Mouse (Mus musculus) adrenal gland, postnatal 14 days (tissue): ENCODE data around the gene Hist1h4h. TPM values are rescaled to one million over a fixed set of nuclear protein-coding genes. Genes with fewer than 3 reads are reported as not detected.
"Not testable (repeated sequence)": the region's sequence is repeated elsewhere in the genome, so short reads cannot be mapped to it uniquely, and the experiment has no call there.

ENCODE experiments used
- DNase-seq: peaks from one replicate; pipeline ENCODE4 v3.0.0; 2021; ENCODE audit warnings: mixed read lengths
- microRNA-seq, 2 experiments: library from miRNA; unstranded; fragments of <30 nt; microRNA quantifications; one replicate each; pipeline ENCODE4 v1.2.0; 2021
- total RNA-seq: library from RNA; stranded (reverse); gene quantifications from 2 replicates; pipeline ENCODE4 v1.2.3, GENCODE M21; 2021

The Hist1h4h gene
- total RNA-seq, 1 experiment from 2014 or later, result 771 TPM

DNA sequence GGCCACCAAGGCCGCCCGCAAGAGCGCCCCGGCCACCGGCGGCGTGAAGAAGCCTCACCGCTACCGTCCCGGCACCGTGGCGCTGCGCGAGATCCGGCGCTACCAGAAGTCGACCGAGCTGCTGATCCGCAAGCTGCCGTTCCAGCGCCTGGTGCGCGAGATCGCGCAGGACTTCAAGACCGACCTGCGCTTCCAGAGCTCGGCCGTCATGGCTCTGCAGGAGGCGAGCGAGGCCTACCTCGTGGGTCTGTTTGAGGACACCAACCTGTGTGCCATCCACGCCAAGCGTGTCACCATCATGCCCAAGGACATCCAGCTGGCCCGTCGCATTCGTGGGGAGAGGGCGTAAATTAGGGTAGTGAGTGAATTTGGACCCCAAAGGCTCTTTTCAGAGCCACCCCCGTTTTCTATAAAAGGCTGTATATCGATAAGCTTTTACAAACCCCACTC lies 45.0 kb downstream of the Hist1h4h start:
- DNase-seq, result not testable (repeated sequence)

DNA sequence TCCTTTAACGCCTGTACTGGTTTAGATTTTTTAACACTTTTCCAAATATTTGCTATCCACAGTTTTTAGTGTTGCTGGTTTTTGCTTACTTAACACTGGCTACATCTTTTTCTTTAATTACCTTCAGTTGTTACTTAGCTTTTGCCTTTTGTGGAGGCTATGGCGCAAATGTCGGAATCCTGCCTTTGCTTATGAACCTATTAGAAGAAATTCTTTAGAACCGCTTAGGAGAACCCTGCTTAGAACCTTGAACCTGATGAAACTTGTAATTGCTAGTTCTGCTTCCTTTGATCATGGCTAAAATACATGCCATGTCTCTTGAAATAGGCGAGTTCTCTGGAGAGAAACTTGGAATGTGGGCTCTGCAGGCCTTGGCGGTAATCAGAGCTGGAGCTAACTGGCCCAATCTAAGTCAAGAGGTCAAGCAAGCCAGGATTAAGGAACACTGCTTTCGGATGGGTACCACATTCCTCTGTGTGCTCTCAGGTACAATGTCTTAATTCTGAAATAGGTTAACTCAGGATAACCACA lies 45.6 kb downstream of the Hist1h4h start:
- DNase-seq, result no peak

DNA sequence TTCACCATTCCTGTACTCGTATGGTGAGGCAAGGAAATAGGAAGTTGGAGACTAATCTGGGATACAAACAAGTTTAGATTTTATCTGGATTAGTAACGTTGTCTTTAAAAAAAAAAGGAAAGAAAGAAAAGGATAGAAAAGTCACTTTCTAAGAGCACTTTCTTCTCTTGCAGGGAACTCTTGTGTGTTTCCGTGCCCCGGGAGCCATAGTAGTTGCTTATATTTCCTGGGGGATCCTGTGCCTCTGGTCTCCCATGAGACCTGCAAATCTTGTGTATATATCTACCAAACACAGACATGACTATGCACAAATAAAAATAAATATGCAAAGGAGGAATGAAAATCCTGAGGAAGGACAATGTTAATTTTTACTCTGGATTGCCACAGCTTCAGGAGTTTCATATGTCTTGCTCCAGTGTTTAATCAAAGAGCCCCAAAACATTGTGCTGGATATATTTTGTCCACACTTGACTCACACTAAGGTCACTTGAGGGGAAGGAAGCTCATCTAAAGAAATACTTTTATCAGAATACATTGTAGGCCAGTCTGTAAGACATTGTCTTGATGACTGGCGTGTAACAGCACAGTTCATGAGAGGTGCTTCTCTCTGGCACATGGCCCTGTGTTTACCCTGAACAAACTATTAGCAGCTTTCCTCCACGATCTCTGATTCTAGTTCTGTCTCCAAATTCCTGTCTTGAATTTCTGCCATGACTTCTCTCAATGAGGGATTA lies 46.2 kb downstream of the Hist1h4h start:
- no peak for DNase-seq

DNA sequence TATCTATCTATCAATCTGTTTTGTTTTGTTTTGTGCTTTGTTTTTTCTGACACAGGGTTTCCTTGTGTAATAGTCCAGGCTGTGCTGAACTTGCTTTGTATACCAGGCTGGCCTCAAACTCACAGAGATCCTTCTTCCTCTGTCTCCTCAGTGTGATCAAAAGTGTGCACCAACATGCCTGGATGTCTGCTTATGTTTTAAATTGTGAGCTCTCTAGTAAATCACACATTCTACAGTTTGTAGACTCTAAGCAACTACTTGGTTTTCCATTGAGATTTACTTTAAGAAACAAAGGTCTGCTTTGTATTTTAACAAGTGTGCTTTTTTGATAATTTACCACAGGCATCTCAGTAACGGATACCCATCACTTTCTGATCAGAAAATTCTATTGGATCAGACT lies 47.0 kb downstream of the Hist1h4h start:
- DNase-seq, result no peak

Small RNA genes within 50 kb of the gene (microRNA-seq; reads per million reads assigned to microRNA genes)
- 0 to 0.43 reads per million in 2 experiments for gene Gm44297
- 0 reads per million in 2 experiments for gene Gm44359
- gene Gm44394, result 0 to 0.38 reads per million in 2 experiments
- gene n-TStga1, result 1.3 to 2.3 reads per million in 2 experiments

Other genes starting within 250 kb of the Hist1h4h start
- 20.6 and 26.1 TPM in 2 replicates for gene Zfp322a, start 161.8 kb upstream of the Hist1h4h start, total RNA-seq
- gene Abt1, start 107.2 kb upstream of the Hist1h4h start, total RNA-seq, result 5.9 and 6.3 TPM in 2 replicates
- gene Btn1a1, start 65.1 kb upstream of the Hist1h4h start, total RNA-seq, result 0.19 TPM in 1 of 2 replicates, not detected in the other
- not detected in 2 replicates for gene Btn2a2, start 42.2 kb upstream of the Hist1h4h start, total RNA-seq
- gene Hist1h2af, start 2.9 kb downstream of the Hist1h4h start, total RNA-seq, result 182 and 192 TPM in 2 replicates
- 64.2 and 80.0 TPM in 2 replicates for gene Hist1h3g, start 4.4 kb downstream of the Hist1h4h start, total RNA-seq
- 18.0 and 26.2 TPM in 2 replicates for gene Hist1h2bh, start 12.3 kb downstream of the Hist1h4h start, total RNA-seq
- 72.3 and 84.2 TPM in 2 replicates for gene Hist1h3f, start 13.0 kb downstream of the Hist1h4h start, total RNA-seq
- 307 and 382 TPM in 2 replicates for gene Hist1h4f, start 20.6 kb downstream of the Hist1h4h start, total RNA-seq
- gene Hist1h1d, start 22.2 kb downstream of the Hist1h4h start, total RNA-seq, result 19.2 and 24.2 TPM in 2 replicates
- gene Hist1h3e, start 31.3 kb downstream of the Hist1h4h start, total RNA-seq, result 184 TPM in 2 replicates
- 28.8 and 36.1 TPM in 2 replicates for gene Hist1h2ae, start 40.2 kb downstream of the Hist1h4h start, total RNA-seq
- gene Hist1h2bg, start 40.3 kb downstream of the Hist1h4h start, total RNA-seq, result 288 and 319 TPM in 2 replicates
- 127 and 167 TPM in 2 replicates for gene Hist1h2bf, start 43.1 kb downstream of the Hist1h4h start, total RNA-seq
- gene Hist1h2ad, start 43.3 kb downstream of the Hist1h4h start, total RNA-seq, result 12.6 and 14.1 TPM in 2 replicates
- 27.2 and 39.2 TPM in 2 replicates for gene Hist1h3d, start 44.7 kb downstream of the Hist1h4h start, total RNA-seq
- gene Hist1h4d, start 50.5 kb downstream of the Hist1h4h start, total RNA-seq, result 250 and 265 TPM in 2 replicates
- gene Hist1h2be, start 90.1 kb downstream of the Hist1h4h start, total RNA-seq, result 22.3 and 25.1 TPM in 2 replicates
- gene Hist1h1e, start 91.5 kb downstream of the Hist1h4h start, total RNA-seq, result 139 and 157 TPM in 2 replicates
- gene Hist1h2ac, start 152.9 kb downstream of the Hist1h4h start, total RNA-seq, result 6.6 and 8.0 TPM in 2 replicates
- gene Hist1h2bc, start 153.1 kb downstream of the Hist1h4h start, total RNA-seq, result 84.6 and 133 TPM in 2 replicates
- gene Hist1h1t, start 164.8 kb downstream of the Hist1h4h start, total RNA-seq, result 0.37 and 0.83 TPM in 2 replicates
- 161 and 165 TPM in 2 replicates for gene Hist1h4c, start 167.4 kb downstream of the Hist1h4h start, total RNA-seq
- gene Hfe, start 179.8 kb downstream of the Hist1h4h start, total RNA-seq, result 29.0 and 39.1 TPM in 2 replicates
- gene Hist1h1c, start 207.8 kb downstream of the Hist1h4h start, total RNA-seq, result 300 and 304 TPM in 2 replicates
- gene Hist1h3c, start 214.6 kb downstream of the Hist1h4h start, total RNA-seq, result 82.5 and 109 TPM in 2 replicates
- gene Hist1h2bb, start 215.7 kb downstream of the Hist1h4h start, total RNA-seq, result 125 and 171 TPM in 2 replicates
- gene Hist1h2ab, start 220.1 kb downstream of the Hist1h4h start, total RNA-seq, result 157 and 198 TPM in 2 replicates
- 247 and 351 TPM in 2 replicates for gene Hist1h3b, start 221.2 kb downstream of the Hist1h4h start, total RNA-seq
- gene Hist1h4b, start 226.0 kb downstream of the Hist1h4h start, total RNA-seq, result 217 and 308 TPM in 2 replicates
- 164 and 198 TPM in 2 replicates for gene Hist1h4a, start 230.2 kb downstream of the Hist1h4h start, total RNA-seq
- gene Hist1h3a, start 231.3 kb downstream of the Hist1h4h start, total RNA-seq, result 183 and 216 TPM in 2 replicates
- 172 and 219 TPM in 2 replicates for gene Hist1h1a, start 232.6 kb downstream of the Hist1h4h start, total RNA-seq
- not detected in 2 replicates for gene Trim38, start 238.9 kb downstream of the Hist1h4h start, total RNA-seq